Mouse (Mus musculus) ES-E14 (cell line): ENCODE measurements around the gene Rbfox1. TPM values are rescaled to one million over a fixed set of nuclear protein-coding genes. Genes with fewer than 3 reads are reported as not detected.
A peak's percentile ranks its signal among the peaks of the same experiment; 100 is the strongest.

Experiments used
- DNase-seq: peaks from one replicate; pipeline ENCODE4 v3.0.0-alpha.2; 2013; ENCODE audit warnings: low read depth, low spot score
- H3K27ac ChIP-seq: 2 replicates; pipeline ENCODE4 v1.5.1; 2012; ENCODE audit warnings: low read depth, mild to moderate bottlenecking, low read length, moderate library complexity, mixed read lengths; ENCODE audit not compliant: poor library complexity, insufficient read depth, severe bottlenecking
- H3K36me3 ChIP-seq: 2 replicates; pipeline ENCODE4 v1.6.1; 2012; ENCODE audit warnings: mild to moderate bottlenecking, low read length, moderate library complexity, mixed read lengths; ENCODE audit not compliant: control insufficient read depth, poor library complexity, insufficient read depth, severe bottlenecking
- H3K4me1 ChIP-seq, 2 experiments: fragments of 150-350 bp in 1 of 2; sonication (generic) in 1 of 2; 2 replicates each; pipeline ENCODE4 v1.6.1; 2012; ENCODE audit warnings: low read length in 2 of 2, mild to moderate bottlenecking in 1 of 2, mixed read lengths in 1 of 2; ENCODE audit not compliant: control insufficient read depth in 2 of 2, insufficient read depth in 2 of 2, poor library complexity in 1 of 2
- H3K4me3 ChIP-seq, 2 experiments: fragments of 150-350 bp in 1 of 2; sonication (generic) in 1 of 2; 2 replicates each; pipeline ENCODE4 v1.5.1; 2012; ENCODE audit warnings: low read length in 2 of 2, low read depth in 1 of 2, mild to moderate bottlenecking in 1 of 2, mixed read lengths in 1 of 2; ENCODE audit not compliant: insufficient read depth in 1 of 2, poor library complexity in 1 of 2, severe bottlenecking in 1 of 2
- H3K9ac ChIP-seq: 2 replicates; pipeline ENCODE4 v1.6.1; 2012; ENCODE audit warnings: low read depth, mild to moderate bottlenecking, low read length, mixed read lengths; ENCODE audit not compliant: poor library complexity, insufficient read depth, severe bottlenecking
- H3K9me3 ChIP-seq: fragments of 150-350 bp; sonication (generic); 2 replicates; pipeline ENCODE4 v1.6.1; 2012; ENCODE audit warnings: low read depth, mild to moderate bottlenecking, low read length; ENCODE audit not compliant: control insufficient read depth, insufficient read depth
- CHD2 ChIP-seq: IDR thresholded peaks from 2 replicates; pipeline ENCODE4 v1.6.1; 2014; ENCODE audit warnings: mild to moderate bottlenecking, low read depth, low read length, inconsistent platforms
- HCFC1 ChIP-seq: IDR thresholded peaks from 2 replicates; pipeline ENCODE4 v1.6.1; 2012; ENCODE audit warnings: low read length, inconsistent platforms, borderline replicate concordance; ENCODE audit not compliant: insufficient read depth
- MAFK ChIP-seq: IDR thresholded peaks from 2 replicates; pipeline ENCODE4 v1.6.1; 2014; ENCODE audit warnings: mild to moderate bottlenecking, low read depth, low read length, inconsistent platforms; ENCODE audit not compliant: insufficient read depth
- ZC3H11A ChIP-seq: IDR thresholded peaks from 2 replicates; pipeline ENCODE4 v1.6.1; 2012; ENCODE audit warnings: low read depth, mild to moderate bottlenecking, inconsistent platforms, low read length, borderline replicate concordance
- ZNF384 ChIP-seq: IDR thresholded peaks from 2 replicates; pipeline ENCODE4 v1.6.1; 2012; ENCODE audit warnings: low read depth, low read length, inconsistent platforms
- in situ Hi-C, 2 experiments: fragments of 600-800 bp; cut with MboI; formaldehyde crosslinking; loops; one replicate each; pipeline ENCODE4 v1.15.1; 2025; ENCODE audit warnings: low sequenced_read_pairs in 2 of 2, inconsistent platforms in 1 of 2; ENCODE audit not compliant: unreplicated experiment in 2 of 2
- total RNA-seq: library from RNA; depleted of rRNA; stranded (reverse); fragments of 300-350 nt; gene quantifications from 2 replicates; pipeline ENCODE4 v1.2.3, GENCODE M21; 2012

The Rbfox1 gene
- total RNA-seq, 1 experiment = 0.18 TPM

DNA sequence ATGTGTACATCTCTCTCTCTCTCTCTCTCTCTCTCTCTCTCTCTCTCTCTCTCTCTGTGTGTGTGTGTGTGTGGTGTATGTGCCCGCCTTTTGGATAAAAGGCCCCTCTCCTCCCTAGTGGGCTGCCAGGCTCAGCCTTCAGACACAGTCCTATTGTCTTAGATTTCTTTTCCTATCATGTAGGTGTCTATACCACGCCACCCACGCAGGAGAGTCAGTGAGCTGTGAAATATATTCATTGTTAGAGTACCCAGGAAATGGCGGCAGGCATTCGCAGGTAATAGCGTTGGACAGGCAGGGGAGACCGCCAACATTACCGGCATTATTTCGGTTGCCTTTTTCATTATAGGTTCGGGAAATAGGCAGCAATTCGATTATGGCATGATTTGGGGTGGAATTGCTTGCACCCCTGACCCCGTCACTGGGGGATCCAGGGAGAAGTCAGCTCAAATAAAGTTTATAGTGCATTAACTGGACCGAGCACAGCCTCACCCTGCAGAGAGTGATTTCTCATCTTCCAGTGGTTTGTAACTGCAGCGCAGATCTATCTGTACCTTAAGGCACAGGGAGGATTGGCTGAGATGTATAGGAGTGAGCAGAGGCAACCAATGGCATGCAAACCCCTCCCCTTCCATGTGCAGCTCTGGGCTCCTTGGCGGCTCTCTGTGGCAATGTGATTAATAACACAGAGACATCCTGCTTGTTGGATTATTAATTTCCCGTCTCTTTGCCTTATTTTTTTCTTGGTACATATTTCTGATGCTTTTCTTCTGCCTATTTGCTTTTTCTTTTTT is 1264.1 kb downstream of the Rbfox1 start:
- Histone ChIP-seq H3K4me3 (peak overlapping the region in 1 of 2 experiments; percentile 17; a peak in 1 of 4 replicates), H3K36me3 (no peaks in the 10 kb centered on the region), H3K27ac (no peak overlapping the region), H3K9me3 (no peaks in the 10 kb centered on the region), H3K4me1 (no peaks in the 10 kb centered on the region), H3K9ac (no peak overlapping the region)
- no peak for DNase-seq
- in situ Hi-C loops = no loop called here
- no peak for TF ChIP-seq MAFK
- no peak for TF ChIP-seq CHD2
- no peak for TF ChIP-seq HCFC1
- TF ChIP-seq ZNF384 = no peak
- TF ChIP-seq ZC3H11A = no peak

DNA sequence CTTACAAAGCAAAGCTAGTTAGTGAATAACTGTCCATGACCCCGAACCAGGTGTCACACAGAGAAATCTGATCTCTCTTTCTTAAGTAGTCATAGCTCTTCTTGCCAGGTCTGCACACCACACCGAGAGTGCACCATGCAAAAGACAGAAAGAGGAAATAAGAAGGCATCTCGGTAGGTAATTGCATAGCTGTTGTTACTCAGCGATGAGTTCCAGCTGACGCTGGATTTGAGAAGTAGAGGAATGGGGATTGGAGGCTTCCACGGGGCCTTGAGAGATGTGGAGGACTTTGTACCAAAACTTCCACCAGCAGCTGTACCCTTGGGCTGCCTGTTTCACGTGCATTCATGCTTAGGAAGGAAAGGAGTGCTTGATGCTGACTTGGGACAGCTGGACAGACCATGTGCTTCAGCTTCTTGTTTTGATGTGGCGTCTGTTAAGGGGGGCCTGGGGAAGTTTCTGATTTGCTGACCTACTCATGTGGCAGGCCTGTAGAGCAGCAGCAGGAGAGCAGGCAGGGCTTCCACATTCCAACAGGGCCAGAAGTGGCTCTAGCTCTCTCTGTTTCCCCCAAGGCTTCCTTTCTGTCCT is 1265.1 kb downstream of the Rbfox1 start:
- H3K9ac ChIP-seq = no peak overlapping the region
- no peaks in the 10 kb centered on the region for H3K36me3 ChIP-seq
- TF ChIP-seq CHD2 = no peak
- no peak for TF ChIP-seq HCFC1
- no peak for TF ChIP-seq MAFK
- no peak for TF ChIP-seq ZNF384
- TF ChIP-seq ZC3H11A = no peak
- no peaks in the 10 kb centered on the region for H3K4me1 ChIP-seq
- in situ Hi-C loops = no loop called here
- DNase-seq = no peak
- no peak overlapping the region for H3K4me3 ChIP-seq
- H3K9me3 ChIP-seq = no peaks in the 10 kb centered on the region
- no peak overlapping the region for H3K27ac ChIP-seq

DNA sequence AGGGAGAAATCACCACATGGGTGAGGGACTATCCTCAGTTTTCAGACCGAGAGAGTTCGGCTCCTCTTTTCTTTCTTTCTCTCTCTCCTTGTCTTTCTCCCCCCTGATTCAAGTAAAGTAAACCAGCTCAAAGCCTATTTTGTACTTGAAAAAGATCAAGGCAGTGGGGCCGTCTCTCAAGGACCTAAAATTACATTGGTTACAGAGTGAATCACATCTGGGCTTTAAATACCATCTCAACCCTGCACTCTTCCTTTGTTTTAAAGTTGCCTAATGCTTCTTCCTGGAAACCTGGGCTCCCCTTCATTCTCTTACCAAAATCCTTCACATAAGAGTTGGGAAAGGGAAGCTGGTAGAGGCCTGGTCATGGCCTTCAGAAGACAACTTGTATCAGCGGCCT is 1267.2 kb downstream of the Rbfox1 start:
- TF ChIP-seq ZNF384 (no peak), CHD2 (no peak), ZC3H11A (no peak), MAFK (no peak), HCFC1 (no peak)
- Histone ChIP-seq H3K9ac (no peak overlapping the region), H3K4me3 (no peak overlapping the region), H3K4me1 (no peaks in the 10 kb centered on the region), H3K27ac (no peak overlapping the region), H3K9me3 (no peaks in the 10 kb centered on the region), H3K36me3 (no peaks in the 10 kb centered on the region)
- DNase-seq = no peak
- in situ Hi-C loops = no loop called here

DNA sequence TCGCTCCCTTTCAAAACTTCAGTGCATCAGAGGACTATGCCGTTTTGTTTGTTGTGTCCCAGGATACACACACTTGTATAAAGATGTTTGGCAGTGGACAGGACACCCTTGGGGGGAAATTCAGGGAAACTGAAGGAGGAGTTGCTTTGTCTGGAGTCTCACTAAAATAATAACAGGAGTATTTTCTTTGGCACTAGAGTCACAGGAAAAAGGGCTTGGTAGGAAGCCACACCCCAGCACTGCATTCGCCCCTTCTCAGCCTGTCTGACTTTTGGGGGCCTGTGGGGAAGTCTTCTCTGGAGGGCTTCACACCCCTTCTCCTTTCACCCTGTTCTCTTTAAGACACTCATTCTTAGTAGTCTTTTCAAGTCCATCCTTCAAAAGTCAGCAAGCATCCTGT is 1269.5 kb downstream of the Rbfox1 start:
- H3K27ac ChIP-seq = no peak overlapping the region
- no peak overlapping the region for H3K9ac ChIP-seq
- in situ Hi-C loops = no loop called here
- no peak for DNase-seq
- no peak for TF ChIP-seq ZNF384
- TF ChIP-seq MAFK = no peak
- no peak for TF ChIP-seq ZC3H11A
- TF ChIP-seq HCFC1 = no peak
- no peak for TF ChIP-seq CHD2
- H3K9me3 ChIP-seq = no peaks in the 10 kb centered on the region
- H3K36me3 ChIP-seq = no peaks in the 10 kb centered on the region
- H3K4me3 ChIP-seq = no peak overlapping the region
- no peaks in the 10 kb centered on the region; a peak in 1 of 4 replicates for H3K4me1 ChIP-seq
